Mouse (Mus musculus) ES-E14 (cell line): Measurements from ENCODE around the gene Lrrc4. TPM values are rescaled to one million over a fixed set of nuclear protein-coding genes. Genes with fewer than 3 reads are reported as not detected.

Source experiments
- DNase-seq: peaks from one replicate; pipeline ENCODE4 v3.0.0-alpha.2; 2013; ENCODE audit warnings: low read depth, low spot score
- H3K27ac ChIP-seq: 2 replicates; pipeline ENCODE4 v1.5.1; 2012; ENCODE audit warnings: low read depth, mild to moderate bottlenecking, low read length, moderate library complexity, mixed read lengths; ENCODE audit not compliant: poor library complexity, insufficient read depth, severe bottlenecking
- H3K36me3 ChIP-seq: 2 replicates; pipeline ENCODE4 v1.6.1; 2012; ENCODE audit warnings: mild to moderate bottlenecking, low read length, moderate library complexity, mixed read lengths; ENCODE audit not compliant: control insufficient read depth, poor library complexity, insufficient read depth, severe bottlenecking
- H3K4me1 ChIP-seq, 2 experiments: fragments of 150-350 bp in 1 of 2; sonication (generic) in 1 of 2; 2 replicates each; pipeline ENCODE4 v1.6.1; 2012; ENCODE audit warnings: low read length in 2 of 2, mild to moderate bottlenecking in 1 of 2, mixed read lengths in 1 of 2; ENCODE audit not compliant: control insufficient read depth in 2 of 2, insufficient read depth in 2 of 2, poor library complexity in 1 of 2
- H3K4me3 ChIP-seq, 2 experiments: fragments of 150-350 bp in 1 of 2; sonication (generic) in 1 of 2; 2 replicates each; pipeline ENCODE4 v1.5.1; 2012; ENCODE audit warnings: low read length in 2 of 2, low read depth in 1 of 2, mild to moderate bottlenecking in 1 of 2, mixed read lengths in 1 of 2; ENCODE audit not compliant: insufficient read depth in 1 of 2, poor library complexity in 1 of 2, severe bottlenecking in 1 of 2
- H3K9ac ChIP-seq: 2 replicates; pipeline ENCODE4 v1.6.1; 2012; ENCODE audit warnings: low read depth, mild to moderate bottlenecking, low read length, mixed read lengths; ENCODE audit not compliant: poor library complexity, insufficient read depth, severe bottlenecking
- H3K9me3 ChIP-seq: fragments of 150-350 bp; sonication (generic); 2 replicates; pipeline ENCODE4 v1.6.1; 2012; ENCODE audit warnings: low read depth, mild to moderate bottlenecking, low read length; ENCODE audit not compliant: control insufficient read depth, insufficient read depth
- CHD2 ChIP-seq: IDR thresholded peaks from 2 replicates; pipeline ENCODE4 v1.6.1; 2014; ENCODE audit warnings: mild to moderate bottlenecking, low read depth, low read length, inconsistent platforms
- HCFC1 ChIP-seq: IDR thresholded peaks from 2 replicates; pipeline ENCODE4 v1.6.1; 2012; ENCODE audit warnings: low read length, inconsistent platforms, borderline replicate concordance; ENCODE audit not compliant: insufficient read depth
- MAFK ChIP-seq: IDR thresholded peaks from 2 replicates; pipeline ENCODE4 v1.6.1; 2014; ENCODE audit warnings: mild to moderate bottlenecking, low read depth, low read length, inconsistent platforms; ENCODE audit not compliant: insufficient read depth
- ZC3H11A ChIP-seq: IDR thresholded peaks from 2 replicates; pipeline ENCODE4 v1.6.1; 2012; ENCODE audit warnings: low read depth, mild to moderate bottlenecking, inconsistent platforms, low read length, borderline replicate concordance
- ZNF384 ChIP-seq: IDR thresholded peaks from 2 replicates; pipeline ENCODE4 v1.6.1; 2012; ENCODE audit warnings: low read depth, low read length, inconsistent platforms
- in situ Hi-C, 2 experiments: fragments of 600-800 bp; cut with MboI; formaldehyde crosslinking; loops; one replicate each; pipeline ENCODE4 v1.15.1; 2025; ENCODE audit warnings: low sequenced_read_pairs in 2 of 2, inconsistent platforms in 1 of 2; ENCODE audit not compliant: unreplicated experiment in 2 of 2
- total RNA-seq: library from RNA; depleted of rRNA; stranded (reverse); fragments of 300-350 nt; gene quantifications from 2 replicates; pipeline ENCODE4 v1.2.3, GENCODE M21; 2012; rRNA removed

Gene Lrrc4
- total RNA-seq = 0.85 and 1.2 TPM in 2 replicates

DNA sequence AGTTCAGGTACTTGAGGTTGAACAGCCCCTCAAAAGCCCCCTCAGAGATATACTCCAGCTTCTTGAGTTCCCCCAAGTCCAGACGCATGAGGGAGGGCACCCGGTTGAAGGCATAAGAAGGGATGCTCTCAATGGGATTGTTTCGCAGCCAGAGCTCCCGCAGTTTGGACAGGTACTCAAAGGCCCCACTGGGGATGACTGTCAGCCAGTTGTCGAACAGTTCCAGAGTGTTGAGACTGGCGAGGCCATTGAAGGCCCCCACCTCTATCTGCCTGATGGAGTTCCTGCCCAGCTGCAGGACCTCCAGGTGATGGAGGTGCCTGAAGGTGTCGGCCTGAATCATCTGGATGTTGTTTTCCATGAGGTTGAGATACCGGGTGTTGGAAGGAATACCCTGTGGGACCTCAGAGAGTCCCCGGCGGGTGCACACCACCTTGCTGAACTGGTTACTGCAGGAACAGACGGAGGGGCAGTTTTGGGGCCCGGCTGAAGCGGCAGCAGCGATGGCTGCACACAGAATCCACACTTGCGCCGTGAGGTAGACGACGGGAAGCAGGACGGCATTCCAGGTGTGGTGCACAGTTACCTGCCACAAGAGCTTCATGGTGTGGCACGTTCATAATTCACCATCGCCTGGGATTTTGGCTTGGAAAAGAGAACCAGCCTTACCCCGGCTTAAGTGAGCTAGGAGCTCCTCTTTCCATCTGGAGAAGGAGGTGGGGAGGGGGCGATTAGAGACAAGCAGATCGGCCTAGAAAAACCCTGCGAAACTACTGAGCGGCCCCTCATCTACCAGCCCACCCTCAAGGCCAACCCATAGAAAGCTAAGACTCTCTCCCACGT is at the start of gene Lrrc4:
TSS of gene Lrrc4 (minus strand) at position 737 of the 843 bp plus-strand sequence.
- no peak within 1 kb of the TSS for H3K27ac ChIP-seq
- H3K4me3 ChIP-seq = peak within 1 kb of the TSS; percentile 84 to 86
- peak within 1 kb of the TSS; percentile 66 for H3K9ac ChIP-seq

DNA sequence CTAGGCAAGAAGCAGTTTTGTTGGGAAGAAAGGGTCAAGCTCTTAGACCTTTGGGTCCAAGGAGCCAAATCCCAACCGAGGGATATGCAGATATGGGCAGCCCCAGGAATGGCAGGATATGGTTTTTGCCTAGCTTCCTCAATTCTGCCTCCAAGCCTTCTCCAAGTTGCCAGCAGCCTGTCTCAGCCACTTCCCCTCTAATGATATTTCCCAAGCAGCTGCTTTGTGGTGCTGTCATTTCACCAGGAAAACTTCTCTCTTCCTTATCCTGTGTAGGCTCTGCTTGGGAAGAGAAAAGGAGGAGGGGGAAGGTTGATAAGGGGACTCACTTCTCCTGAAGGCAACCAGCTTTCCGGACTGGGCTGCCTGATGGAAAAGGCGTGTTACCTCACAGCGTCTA is 49.4 kb upstream of the Lrrc4 start:
- H3K4me1 ChIP-seq = peaks cover 0 to 6% of the 10 kb centered on the region in 2 experiments; a peak in 1 of 4 replicates
- DNase-seq = no peak
- in situ Hi-C loops = no loop called here
- H3K9ac ChIP-seq = no peak overlapping the region
- H3K9me3 ChIP-seq = no peaks in the 10 kb centered on the region
- no peak overlapping the region for H3K27ac ChIP-seq
- TF ChIP-seq HCFC1 = no peak
- no peak for TF ChIP-seq ZC3H11A
- TF ChIP-seq MAFK = no peak
- TF ChIP-seq ZNF384 = no peak
- no peak for TF ChIP-seq CHD2
- H3K36me3 ChIP-seq = peaks cover 25% of the 10 kb centered on the region
- H3K4me3 ChIP-seq = no peak overlapping the region

More for the DNA sequence above, at the start of gene Lrrc4:
- TF ChIP-seq CHD2 = no peak
- TF ChIP-seq HCFC1 = no peak
- no peak for TF ChIP-seq ZNF384
- no peak for TF ChIP-seq ZC3H11A
- no peak for TF ChIP-seq MAFK
- DNase-seq = no peak
- no peaks in the 10 kb centered on the region; the same call in 1 of the 2 replicates for H3K36me3 ChIP-seq
- in situ Hi-C loops = no loop called here
- H3K9me3 ChIP-seq = no peaks in the 10 kb centered on the region
- H3K4me1 ChIP-seq = peaks cover 0 to 8% of the 10 kb centered on the region in 2 experiments; a peak in 2 of 4 replicates

DNA sequence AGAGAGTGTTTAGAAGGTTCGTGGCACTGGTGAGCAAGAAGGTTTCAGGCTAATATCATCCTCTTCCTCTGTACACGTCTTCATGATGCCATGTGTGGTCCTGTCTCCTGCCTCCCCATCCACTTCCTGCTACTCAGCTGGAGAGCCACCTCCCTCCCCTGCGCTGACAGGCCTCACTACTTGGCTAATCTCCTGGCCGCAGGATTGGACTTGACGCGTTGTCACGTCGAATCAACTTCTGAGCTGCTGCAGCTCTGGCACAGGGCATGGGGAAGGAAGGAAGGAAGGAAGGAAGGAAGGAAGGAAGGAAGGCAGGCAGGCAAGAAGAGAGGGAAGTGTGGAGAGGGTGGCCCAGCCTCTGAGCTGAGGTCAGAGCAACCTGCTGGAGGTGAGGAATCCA is 47.8 kb upstream of the Lrrc4 start:
- H3K4me1 ChIP-seq = peaks cover 0 to 6% of the 10 kb centered on the region in 2 experiments; a peak in 1 of 4 replicates
- DNase-seq = no peak
- H3K27ac ChIP-seq = no peak overlapping the region
- no peaks in the 10 kb centered on the region for H3K9me3 ChIP-seq
- in situ Hi-C loops = no loop called here
- peaks cover 18% of the 10 kb centered on the region; the same call in 1 of the 2 replicates for H3K36me3 ChIP-seq
- TF ChIP-seq ZC3H11A (no peak), MAFK (no peak), CHD2 (no peak), HCFC1 (no peak), ZNF384 (no peak)
- H3K4me3 ChIP-seq = no peak overlapping the region
- H3K9ac ChIP-seq = no peak overlapping the region

DNA sequence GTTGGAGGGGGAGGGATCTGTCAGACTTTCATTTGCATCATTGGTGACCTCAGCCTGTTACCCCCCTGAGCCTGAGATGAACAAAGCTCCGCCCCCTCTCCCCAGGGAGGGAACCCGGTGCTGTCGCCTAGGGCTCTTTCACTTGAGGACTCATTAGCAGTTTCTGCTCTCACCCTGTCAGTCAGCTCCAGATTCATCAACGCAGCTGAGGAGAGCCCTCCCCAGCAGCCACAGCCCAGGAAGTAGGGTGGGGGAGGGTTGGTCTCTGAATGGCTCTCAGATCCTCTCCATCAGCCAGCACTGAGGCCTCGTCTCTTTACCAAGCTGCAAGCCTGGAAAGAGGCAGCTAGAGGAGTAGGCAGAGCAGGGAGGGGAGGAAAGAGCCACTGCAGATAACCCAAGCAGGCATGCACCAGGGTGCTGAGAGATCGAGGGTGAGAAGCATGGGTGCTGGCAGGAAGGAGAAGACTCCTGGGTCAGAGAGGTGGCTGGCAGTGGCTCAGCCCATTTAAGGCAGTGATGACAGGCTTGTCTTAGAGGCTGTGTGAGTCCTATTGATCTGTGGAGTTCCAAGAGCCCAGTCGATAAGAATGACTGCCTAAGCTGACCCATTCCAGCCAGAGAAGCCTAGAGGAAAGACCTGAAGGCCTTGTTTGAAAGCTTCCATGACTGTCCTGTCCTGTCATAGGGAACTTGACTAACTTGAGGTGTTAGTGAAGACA is 46.6 kb upstream of the Lrrc4 start:
- no peak for TF ChIP-seq ZNF384
- no peak for TF ChIP-seq MAFK
- TF ChIP-seq HCFC1 = no peak
- no peak for TF ChIP-seq CHD2
- no peak for TF ChIP-seq ZC3H11A
- no peaks in the 10 kb centered on the region for H3K9me3 ChIP-seq
- in situ Hi-C loops = no loop called here
- H3K4me1 ChIP-seq = peaks cover 0 to 6% of the 10 kb centered on the region in 2 experiments; a peak in 1 of 4 replicates
- no peak overlapping the region for H3K9ac ChIP-seq
- H3K4me3 ChIP-seq = no peak overlapping the region
- peaks cover 9% of the 10 kb centered on the region; the same call in 1 of the 2 replicates for H3K36me3 ChIP-seq
- no peak overlapping the region for H3K27ac ChIP-seq
- DNase-seq = peak; percentile 34
